Mouse (Mus musculus) urinary bladder, adult 2 months (tissue): ENCODE results near the gene Alpl. TPM values are rescaled to one million over a fixed set of nuclear protein-coding genes. Genes with fewer than 3 reads are reported as not detected.

ENCODE experiments used
- DNase-seq: peaks from one replicate; pipeline ENCODE4 v3.0.0; 2022; ENCODE audit warnings: low spot score
- polyA plus RNA-seq: library from polyadenylated mRNA; depleted of rRNA; stranded (reverse); fragments of >200 nt; gene quantifications from 2 replicates; pipeline ENCODE4 v1.2.3, GENCODE M21; 2012

Alpl gene
- polyA plus RNA-seq, 1 experiment, result 96.6 TPM

DNA sequence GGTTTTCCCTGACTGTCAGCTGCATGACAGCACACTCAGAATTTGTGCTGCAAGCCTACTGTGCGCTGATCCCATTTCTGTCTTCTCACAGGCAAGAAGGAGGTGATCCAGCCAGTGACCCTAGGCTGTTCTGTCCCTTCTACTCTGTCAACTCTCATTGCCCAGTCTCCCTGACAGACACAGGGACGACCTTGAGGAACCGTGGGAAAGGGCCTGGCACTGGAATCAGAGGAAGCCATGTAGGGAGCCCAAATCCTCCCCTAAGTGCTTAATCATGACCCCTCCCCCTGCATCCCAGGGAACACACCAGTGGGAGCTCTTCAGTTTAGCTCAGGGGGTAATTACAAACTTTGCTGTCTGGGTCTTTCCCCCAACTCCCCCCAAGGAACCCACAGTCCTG is 58.4 kb downstream of the Alpl start:
- DNase-seq, result no peak

DNA sequence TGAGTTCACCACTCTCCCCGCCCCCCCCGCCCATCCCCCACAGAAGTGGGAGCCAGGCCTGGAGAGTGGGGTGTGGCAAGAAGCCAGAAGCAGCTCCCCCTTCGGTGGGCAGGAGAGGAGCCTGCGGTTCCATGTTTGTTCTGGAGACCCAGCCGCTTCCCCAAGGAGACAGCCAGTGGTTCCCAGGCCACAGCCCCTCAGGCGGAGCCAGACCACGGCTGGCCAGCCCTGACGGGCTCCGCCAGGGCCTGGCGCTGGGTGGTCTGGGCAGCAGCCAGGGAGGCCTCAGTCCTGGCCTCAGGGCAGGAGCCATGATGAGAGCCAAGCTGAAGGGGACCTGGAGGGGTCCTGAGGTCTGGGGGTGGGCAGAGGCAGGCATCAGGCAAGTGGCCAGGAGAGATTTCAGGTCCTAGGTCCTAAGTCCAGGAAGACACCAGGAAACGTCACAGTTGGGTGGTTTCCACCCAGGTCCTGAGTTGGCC is 59.9 kb downstream of the Alpl start:
- no peak for DNase-seq

DNA sequence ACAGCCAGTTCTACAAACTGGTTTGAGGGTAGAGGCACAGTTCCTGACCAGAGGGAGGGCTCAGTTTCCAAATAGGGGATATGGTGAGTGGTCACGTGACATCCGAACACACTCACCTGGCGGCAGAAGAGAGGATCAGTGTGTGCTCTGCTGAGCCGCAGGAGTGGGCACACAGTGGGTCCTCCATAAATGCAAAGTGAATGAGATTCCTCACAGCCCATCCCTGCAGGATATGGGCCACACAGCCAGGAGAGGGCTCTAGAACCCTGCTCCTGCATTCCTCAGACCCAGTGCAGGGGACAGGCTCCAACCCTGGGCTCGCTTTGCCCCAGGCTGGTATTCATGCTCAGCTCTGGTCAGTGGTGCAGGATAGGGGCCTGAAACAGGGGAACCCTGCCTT is 62.7 kb downstream of the Alpl start:
- DNase-seq, result no peak

DNA sequence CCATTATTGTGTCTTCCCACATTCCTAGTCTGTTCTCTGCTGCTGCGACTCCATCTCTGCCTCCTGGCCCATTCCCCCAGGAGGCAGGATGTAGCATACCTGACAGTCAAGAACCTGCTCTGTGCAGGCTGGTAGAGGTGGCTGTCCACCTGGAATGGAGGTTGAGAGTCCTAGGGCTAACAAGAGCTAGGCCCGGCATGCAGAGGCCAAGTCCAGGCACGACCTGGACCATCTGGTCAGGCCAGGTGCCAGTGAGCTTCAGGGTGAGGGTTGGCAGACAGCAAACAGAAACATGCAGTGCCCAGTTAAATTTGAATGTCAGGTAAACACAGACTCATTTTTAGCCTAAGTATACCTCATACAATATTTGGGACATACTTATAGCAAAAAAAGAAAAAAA is 63.2 kb downstream of the Alpl start:
- DNase-seq, result peak; percentile 69

DNA sequence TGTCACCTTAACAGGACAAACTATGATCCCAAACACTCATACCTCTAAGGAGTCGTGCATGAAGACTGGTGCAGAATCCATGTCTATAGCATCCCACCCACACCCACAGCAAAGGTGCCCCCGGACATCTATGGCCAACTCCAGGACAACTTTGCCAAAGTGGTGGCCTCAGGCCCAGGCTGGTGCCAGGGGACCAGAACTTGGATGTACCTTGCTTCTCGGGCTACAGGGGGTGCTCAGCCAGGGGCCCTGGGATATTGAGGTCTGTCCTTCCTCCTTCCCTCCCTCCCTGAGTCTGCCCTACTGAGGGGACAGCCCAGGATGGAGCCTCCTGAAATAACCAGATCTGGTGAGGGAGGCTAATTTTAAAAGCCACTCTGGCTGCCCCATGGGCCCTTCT is 63.8 kb downstream of the Alpl start:
- DNase-seq, result no peak

DNA sequence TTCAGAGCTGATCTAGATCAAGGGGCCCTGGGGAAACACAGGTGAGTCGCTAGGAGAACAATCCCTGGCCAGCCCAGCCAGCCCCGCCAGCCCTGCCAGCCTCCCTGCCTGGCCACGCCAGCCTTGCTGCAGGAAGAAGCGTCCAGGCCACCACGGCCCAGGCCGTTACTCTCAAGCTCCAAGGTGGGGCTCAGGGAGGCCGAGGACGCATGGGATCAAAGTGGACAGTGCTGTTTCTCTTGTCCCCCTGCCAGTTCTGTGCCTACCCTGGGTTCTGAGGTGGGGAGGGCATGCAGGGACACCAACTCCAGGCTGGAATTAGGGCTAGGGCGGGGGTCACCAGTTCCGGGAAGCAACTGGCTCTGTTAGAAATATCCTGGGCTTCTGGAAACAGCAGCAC is 64.3 kb downstream of the Alpl start:
- DNase-seq, result no peak

DNA sequence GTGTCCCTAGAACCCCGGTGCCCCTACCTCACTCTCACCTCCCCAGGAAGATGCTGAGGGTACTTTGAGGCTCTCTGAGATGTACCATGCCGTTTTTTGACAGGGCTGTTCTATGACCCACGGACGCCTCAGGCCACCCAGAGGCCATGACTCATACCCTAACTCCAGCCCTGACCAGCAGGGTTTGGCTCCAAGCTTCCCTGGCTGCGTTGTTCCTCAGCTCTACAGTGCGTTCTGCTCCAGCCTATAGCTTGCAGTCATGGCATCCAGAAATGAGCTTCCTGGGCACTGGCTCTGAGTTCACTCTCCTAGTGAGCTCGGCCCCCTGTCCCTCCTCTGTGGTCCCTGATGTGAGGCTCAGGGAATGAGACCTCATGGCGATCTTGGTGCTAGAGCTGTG is 65.4 kb downstream of the Alpl start:
- DNase-seq, result no peak

DNA sequence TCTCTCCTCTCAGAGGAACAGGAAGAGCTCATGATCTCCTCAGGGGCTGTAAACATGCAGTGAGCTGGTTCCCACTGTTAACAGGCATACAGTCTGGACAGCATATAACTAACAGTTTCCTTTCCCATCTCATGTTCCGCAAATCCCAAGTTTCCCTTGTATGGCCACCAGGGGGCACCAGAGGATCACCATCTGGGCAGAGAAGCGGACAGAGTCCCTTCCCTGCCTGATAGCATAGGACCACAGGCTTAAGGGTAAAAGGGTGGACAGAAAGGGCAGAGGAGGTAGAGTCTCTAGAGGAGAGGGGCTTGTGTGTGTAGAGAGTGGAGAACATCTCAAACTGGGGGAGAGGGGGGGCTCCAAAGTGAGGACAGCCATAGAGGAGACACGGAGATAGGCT is 66.0 kb downstream of the Alpl start:
- peak; percentile 79 for DNase-seq

DNA sequence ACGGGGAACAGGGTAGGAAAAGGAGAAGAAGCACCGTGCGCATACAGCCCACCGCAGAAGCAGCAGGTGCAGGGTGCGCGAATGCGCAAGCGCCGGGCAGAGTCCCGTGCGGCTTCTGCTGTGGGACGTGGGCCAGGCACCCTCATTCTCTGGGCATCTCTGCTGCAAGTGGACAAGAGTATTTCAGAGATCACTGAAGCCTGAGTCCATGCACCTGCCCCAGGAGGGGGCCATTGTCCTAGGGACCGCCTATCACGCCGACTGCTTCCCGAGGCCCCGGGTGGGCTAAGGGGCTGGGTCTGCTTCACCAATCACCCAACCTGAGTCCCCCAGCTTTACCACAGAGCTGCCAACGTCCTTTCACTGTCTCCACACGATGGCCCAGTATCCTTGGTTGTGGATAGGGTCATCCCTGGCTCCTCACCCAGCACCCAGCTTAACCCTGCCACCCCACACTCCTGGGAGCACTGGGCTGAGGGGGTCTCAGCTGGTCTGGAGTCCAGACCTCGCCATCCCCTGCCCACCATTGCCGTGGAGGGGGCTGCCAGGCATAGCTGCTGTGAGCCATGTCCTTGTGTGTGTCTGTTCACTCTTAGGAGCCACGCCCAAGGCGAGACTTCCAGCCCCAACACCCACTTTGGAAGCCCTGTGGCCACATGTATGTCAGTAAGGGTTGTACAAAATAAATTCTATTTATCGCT is 66.9 kb downstream of the Alpl start:
- DNase-seq, result no peak

DNA sequence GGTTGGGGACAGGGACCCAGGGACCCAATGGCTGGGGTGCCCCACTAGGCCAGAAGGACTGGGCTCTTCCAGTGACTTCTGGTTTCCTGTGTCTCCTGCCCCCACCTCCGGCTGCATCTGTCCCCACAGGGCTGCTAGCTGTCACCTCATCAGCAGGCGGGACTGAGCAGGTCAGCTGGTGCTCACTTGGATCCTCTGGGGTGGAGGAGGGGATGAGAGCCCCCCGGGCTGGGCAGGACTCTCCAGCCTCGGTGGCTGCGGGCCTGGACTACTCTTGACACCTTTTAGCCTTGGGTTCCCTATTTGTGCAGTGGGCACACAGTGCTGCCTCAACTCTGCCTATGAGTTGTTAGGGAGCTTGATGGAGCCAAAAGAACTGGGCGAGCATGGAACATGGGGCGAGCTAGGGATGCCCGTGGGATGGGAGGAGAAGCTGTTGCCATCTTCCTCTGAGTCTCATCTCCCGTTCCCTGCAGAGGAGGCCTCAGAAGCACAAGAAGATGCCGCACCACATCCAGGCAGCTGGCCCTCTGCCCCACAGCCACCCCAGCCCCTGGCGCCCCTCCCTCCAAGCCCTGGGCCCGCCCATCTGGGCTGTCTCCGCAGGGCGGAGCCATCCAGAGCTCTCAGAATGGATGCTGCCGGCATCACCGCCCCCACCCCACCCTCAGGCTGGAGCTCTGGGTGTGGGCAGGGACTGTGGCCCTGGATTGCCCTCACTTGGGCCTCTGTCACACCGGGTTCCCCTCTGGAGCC is 67.6 kb downstream of the Alpl start:
- no peak for DNase-seq

DNA sequence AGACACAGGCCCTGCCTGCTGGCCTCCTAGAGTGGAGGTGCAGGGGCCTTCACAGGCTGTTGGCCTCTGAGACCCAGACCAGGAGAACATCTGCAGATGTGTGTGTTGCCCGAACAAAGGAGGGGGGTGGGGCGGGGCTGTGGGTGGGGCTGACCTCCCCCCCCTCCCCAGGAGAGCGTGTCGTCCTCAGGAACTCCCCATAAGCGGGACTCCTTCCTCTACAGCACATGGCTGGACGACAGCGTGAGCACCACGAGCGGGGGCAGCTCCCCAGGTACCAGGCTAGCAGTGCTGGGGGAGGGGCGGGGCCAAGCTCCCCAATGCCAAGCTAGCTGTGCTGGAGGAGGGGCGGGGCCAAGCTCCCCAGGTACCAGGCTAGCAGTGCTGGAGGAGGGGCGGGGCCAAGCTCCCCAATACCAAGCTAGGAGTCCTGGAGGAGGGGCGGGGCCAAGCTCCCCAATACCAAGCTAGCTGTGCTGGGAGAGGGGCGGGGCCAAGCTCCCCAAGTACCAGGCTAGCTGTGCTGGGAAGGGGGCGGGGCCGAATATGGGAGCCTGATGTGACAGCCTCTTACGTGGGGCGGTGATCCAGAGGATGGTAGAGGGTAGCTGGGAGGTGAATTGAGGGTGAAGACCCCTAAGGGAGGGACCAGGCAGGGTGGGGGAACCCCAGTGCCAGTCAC is 68.5 kb downstream of the Alpl start:
- DNase-seq, result no peak

DNA sequence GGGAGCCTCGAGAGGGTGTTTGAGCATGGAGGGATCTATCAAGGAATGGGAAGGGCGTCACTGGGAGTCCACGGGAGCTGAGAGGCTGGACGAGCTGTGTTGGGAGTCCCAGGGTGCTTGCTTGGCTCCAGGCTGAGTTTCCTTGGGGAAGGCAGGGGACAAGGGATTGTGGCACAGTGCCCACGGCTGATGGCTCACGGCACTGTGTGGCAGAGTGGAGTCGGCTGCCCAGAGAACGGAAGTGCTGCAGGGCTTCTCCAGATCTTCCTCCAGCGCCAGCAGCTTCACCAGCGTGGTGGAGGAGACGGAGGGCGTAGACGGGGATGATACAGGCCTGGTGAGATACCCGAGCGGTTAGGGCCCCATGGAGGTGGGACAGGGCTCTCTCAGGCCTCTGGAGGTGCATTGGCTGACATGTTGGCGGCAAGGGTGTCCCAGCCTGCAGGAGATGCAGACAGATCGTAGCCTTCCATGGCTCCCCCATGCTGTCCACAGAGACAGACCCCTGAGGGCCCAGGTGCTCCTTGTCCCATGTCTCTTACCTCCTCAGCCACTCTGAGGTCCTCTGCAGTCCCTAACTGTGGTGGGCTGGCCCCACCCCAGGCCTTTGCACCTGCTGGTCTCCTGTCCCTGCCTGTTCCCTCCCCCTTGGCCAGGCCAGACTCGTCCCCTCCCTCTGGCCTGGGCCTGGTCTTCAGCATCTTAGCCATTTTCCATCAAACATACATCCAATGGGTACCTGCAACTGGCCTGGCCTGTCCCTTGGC is 69.3 kb downstream of the Alpl start:
- no peak for DNase-seq

DNA sequence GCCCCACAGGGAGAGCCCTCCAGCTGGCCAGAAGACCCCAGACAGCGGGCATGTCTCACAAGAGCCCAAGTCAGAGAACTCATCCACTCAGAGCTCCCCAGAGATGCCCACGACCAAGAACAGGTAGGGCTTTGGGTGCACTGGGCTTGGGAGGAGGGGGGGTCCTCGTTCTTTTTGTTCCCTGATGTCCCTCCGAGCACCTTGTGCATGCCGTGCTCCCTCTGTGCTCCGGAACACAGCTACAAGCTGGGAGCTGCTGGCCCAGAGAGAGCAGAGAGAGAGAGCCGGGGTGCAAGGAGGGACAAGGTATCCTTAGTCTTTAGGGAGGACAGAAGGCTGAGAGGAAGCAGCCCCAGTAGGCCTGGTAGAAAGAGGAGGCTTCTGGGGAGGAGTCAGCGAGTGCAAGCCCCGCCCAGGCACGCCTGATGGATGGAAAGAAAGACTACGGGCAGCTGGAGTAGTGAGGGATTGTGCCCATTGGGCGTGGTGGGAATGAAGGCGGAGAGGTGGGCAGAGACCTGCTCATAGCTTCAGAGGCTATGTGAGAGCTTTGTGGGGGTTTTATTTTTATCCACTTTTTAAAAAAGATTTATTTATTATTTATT is 70.5 kb downstream of the Alpl start:
- no peak for DNase-seq

DNA sequence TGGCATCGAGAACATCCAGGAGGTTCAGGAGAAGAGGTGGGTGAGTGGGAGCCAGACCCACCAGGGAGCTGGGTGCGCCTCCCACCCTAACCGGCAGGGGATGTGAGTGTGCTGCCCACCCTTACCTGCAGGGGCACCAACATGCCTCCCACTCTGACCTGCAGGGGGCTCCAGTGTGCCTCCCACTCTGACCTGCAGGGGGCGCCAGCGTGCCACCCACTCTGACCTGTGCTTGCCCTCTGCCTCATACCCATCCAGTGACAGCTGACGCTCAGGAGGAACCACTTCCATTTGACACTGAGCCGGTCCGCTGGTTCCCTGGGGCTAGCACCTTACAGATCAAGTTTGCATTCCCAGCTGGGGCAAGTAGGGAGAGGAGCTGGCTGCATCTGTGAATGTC is 71.4 kb downstream of the Alpl start:
- no peak for DNase-seq

DNA sequence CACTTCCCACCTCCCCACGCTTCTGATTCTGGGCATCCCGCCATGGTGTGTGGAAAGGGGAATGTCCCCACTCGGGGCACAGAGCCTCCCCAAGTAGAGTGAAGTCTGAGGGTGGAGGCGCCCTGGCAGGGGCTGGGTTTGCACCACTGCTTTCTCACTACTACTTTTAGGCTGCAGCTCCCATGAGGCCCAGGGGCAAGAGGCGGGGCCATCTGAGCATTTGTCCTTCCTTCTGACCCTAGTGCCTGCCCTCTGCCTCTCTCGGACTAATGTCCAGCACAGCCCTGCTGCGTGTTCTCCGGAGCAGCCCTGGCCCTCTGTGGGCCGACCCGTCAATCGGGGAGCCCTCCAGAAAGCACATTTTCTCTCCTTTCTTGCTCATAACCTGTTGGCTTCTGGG is 72.0 kb downstream of the Alpl start:
- no peak for DNase-seq

DNA sequence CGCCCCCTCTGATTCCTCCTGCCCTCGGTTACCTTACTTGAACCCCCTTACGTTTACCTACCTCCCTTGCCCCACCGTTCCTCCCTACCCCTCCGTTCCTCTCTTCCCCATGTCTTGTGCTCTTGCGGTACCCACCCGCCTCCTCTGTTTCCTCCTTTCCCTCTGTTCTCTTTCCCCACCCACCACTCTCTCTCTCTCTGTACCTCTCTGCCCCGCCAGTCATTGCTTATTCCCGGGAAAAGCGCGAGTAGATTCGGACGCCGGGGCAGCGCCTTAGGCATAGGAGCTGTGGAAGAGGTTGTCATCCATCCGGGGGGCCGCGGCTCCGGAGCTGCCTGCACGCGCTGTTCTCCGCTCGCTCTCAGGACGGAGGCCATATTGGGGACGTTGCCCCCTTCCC is 72.7 kb downstream of the Alpl start:
- DNase-seq, result no peak

DNA sequence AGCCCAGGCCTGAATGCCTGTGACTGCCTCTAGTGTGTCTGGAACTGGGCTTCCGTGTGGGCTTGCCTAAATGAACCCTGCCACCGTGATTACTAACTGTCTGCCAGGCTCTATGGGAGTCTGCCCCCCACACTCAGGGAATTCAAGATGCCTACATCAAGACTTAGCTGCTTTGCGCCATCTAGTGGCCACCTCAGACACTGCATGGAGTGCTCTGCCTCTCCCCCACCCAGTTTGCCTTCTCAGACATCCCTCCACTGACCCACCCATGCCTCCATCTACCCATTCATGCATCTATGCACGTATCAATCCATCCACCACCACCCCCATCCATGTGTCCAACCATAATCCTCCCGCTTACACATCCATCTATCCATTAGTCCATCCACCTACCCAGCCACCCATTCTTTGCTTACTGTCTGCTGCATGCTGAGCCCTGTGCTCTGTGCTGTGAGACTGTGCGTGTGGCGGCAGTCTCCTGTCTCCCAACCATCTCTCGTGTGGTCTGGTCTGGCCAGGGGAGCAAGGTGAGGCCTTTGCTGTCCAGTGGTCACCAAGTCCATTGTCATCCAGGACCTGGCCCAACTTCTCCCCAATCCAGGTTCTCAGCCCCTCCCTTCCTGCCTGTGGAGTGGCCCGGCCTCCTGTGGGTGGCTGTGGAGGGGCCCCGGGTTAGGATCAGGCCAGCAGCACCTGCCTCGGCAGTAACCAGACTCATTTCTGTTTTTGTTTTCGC is 73.3 kb downstream of the Alpl start:
- DNase-seq, result no peak

DNA sequence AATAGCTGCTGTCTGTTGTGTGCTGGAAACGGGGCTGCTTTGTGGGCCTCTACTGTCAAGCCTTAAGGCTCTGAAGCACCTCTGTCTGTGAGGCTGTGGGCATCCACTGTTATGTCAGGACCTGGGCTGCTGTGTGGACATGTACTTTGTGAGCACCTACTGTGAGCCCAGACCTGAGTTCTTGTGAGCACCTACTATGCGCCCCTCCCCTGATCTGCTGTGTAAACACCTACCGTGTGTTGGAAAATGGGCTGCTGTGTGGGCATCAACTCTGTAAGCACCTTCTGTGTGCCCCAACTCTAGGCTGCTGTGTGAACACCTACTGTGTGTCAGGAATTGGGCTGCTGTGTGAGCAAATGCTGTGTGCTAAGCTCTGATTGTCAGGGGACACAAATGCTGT is 74.0 kb downstream of the Alpl start:
- DNase-seq, result no peak

DNA sequence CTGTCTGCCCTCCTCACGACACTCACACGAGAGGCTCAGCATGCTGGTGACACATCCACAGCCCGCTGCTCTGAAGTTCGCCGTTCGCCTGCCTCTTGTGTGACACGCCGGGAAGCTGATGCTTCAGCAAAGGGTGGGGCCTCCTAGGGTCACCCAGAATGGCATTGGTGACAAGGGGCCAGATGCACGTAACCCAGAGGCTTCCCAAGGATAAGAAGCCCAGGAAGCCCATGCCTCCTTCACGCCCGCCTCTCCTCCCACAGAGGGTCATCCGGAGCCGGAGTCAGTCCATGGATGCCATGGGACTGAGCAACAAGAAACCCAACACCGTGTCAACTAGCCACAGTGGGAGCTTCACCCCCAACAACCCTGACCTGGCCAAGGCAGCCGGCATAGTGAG is 74.6 kb downstream of the Alpl start:
- no peak for DNase-seq

DNA sequence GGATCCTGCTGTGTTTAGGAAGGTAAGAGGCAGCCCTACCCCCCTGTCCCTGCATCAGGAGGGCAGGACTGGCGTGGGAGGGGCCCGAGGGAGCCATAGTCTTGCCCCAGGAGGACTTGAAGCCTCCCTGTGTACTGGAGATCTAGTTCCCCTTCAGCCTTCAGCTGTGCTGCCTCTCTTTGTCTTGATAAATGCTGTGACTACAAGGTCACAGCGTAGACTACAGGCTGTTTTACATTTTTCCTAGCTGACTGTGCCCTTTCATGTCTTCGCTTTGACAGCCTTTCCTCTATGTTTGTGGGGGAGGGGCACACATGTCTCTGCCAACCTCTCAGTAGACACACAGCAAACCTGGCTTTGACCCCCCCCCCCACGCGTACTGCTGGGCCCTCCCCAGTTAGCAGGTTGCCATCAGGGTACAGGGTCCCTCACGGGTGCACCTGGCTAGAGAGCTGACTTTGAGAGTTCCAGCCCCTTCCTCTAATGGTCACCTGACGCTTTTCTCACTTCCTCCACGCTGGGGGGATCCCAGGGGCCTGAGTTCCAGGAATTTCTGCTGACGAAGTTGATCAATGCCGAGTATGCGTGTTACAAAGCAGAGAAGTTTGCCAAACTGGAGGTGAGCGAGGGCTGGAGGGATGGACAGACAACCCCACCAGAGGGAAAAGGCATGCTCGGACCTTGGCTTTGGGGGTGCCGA is 76.7 kb downstream of the Alpl start:
- DNase-seq, result no peak
